In the genomic region with DNA sequence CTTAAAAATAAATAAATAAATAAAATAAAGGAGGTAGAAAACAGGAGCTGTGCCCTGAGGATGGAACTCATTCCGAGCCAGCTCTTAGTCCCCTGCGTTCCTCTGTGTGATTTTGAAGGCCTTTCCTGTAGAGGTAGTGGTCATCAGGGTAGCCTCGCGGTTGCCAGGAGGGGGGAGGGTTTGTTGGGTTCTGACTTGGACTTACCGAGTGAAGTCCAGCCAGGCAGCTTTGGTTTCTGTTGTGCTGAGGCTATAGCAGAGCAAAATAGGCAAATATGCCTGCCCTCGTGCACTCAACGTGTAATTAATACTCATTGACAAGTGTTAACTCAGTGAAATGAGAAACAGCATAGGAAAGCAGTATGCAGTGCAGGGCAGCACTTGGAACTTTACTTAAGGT, we compare ENCODE assay signal across 7 mouse cellular contexts.
DNase-seq lines count a peak whose midpoint lies in the region; ATAC-seq and TF ChIP-seq lines count a peak whose summit lies in the region.

No protein-coding gene starts in this region.

- H3ac ChIP-seq in myocyte (ENCODE audit: control insufficient read depth, insufficient read length), result no peak overlapping the region

- TF ChIP-seq POLR2A in myocyte (IDR thresholded peaks at IDR 0.05; ENCODE audit: insufficient read length, low read depth), result no peak

- DNase-seq in limb, embryonic 10.5 days (ENCODE audit: low spot score), result no peak
- DNase-seq in NIH3T3 (ENCODE audit: low read depth), result peak; percentile 46
- no peak for DNase-seq in hindbrain, postnatal 0 days (ENCODE audit: low spot score)
- no peak for DNase-seq in heart, postnatal 14 days
- no peak for DNase-seq in left cerebral cortex, adult 9 months (ENCODE audit: low spot score in 2 of 2)

- H3K4me2 ChIP-seq in limb, embryonic 15.5 days, result no peak overlapping the region
- H3K4me2 ChIP-seq in hindbrain, postnatal 0 days (ENCODE audit: low read depth, low read length), result no peak overlapping the region
- peak overlapping the region; percentile 96 for H3K4me2 ChIP-seq in myocyte (ENCODE audit: low read depth)

- H3K9me3 ChIP-seq in limb, embryonic 15.5 days, result no peaks in the 10 kb centered on the region
- H3K9me3 ChIP-seq in limb, embryonic 10.5 days (replicated peaks), result no peaks in the 10 kb centered on the region
- no peaks in the 10 kb centered on the region for H3K9me3 ChIP-seq in hindbrain, postnatal 0 days (ENCODE audit: low read length)

- no peaks in the 10 kb centered on the region for H3K27me3 ChIP-seq in limb, embryonic 15.5 days
- no peaks in the 10 kb centered on the region for H3K27me3 ChIP-seq in limb, embryonic 10.5 days (ENCODE audit: low read depth, poor library complexity, severe bottlenecking)
- no peaks in the 10 kb centered on the region for H3K27me3 ChIP-seq in hindbrain, postnatal 0 days (ENCODE audit: insufficient read depth, low read length)
- no peaks in the 10 kb centered on the region for H3K27me3 ChIP-seq in myocyte (ENCODE audit: control insufficient read depth, insufficient read depth, insufficient read length)

- H3K4me3 ChIP-seq in limb, embryonic 15.5 days, result no peak overlapping the region
- no peak overlapping the region for H3K4me3 ChIP-seq in limb, embryonic 10.5 days
- H3K4me3 ChIP-seq in hindbrain, postnatal 0 days (ENCODE audit: low read length), result no peak overlapping the region
- no peak overlapping the region for H3K4me3 ChIP-seq in myocyte

- peak overlapping the region; percentile 29 for H3K27ac ChIP-seq in limb, embryonic 15.5 days
- no peak overlapping the region for H3K27ac ChIP-seq in limb, embryonic 10.5 days
- H3K27ac ChIP-seq in hindbrain, postnatal 0 days, result peak overlapping the region; percentile 52; the same call in 1 of the 2 replicates

- H3K36me3 ChIP-seq in limb, embryonic 15.5 days, result peaks cover 16% of the 10 kb centered on the region
- H3K36me3 ChIP-seq in limb, embryonic 10.5 days, result peaks cover 52% of the 10 kb centered on the region
- no peaks in the 10 kb centered on the region for H3K36me3 ChIP-seq in hindbrain, postnatal 0 days (ENCODE audit: insufficient read depth, low read length)
- H3K36me3 ChIP-seq in myocyte (ENCODE audit: control insufficient read depth, insufficient read depth), result peaks cover 11% of the 10 kb centered on the region

- peaks cover 5% of the 10 kb centered on the region for H3K4me1 ChIP-seq in limb, embryonic 15.5 days
- H3K4me1 ChIP-seq in limb, embryonic 10.5 days, result peaks cover 4% of the 10 kb centered on the region; the same call in 1 of the 2 replicates
- 0 out of 2 replicates have a peak, but pooled peaks cover 7% of the 10 kb centered on the region for H3K4me1 ChIP-seq in hindbrain, postnatal 0 days (ENCODE audit: insufficient read depth, low read length)

- 73% methylated on average over 7 of the region's 7 CpGs for WGBS in limb, embryonic 15.5 days
- 86% methylated on average over 7 of the region's 7 CpGs for WGBS in limb, embryonic 10.5 days
- WGBS in hindbrain, postnatal 0 days, result 73% methylated on average over 7 of the region's 7 CpGs

- TF ChIP-seq CTCF in hindbrain, postnatal 0 days (IDR thresholded peaks at IDR 0.05; ENCODE audit: low read depth), result no peak

- ATAC-seq in limb, embryonic 15.5 days (ENCODE audit: insufficient number of reproducible peaks, low FRiP score, low TSS enrichment, low read depth), result no peak
- no peak for ATAC-seq in hindbrain, postnatal 0 days

- intact Hi-C loops in heart, postnatal 14 days (cut with DNase I), result no loop called here

- H3K79me2 ChIP-seq in myocyte (ENCODE audit: control insufficient read depth, insufficient read depth), result no peaks in the 10 kb centered on the region

- H3K9ac ChIP-seq in limb, embryonic 15.5 days, result no peak overlapping the region
- H3K9ac ChIP-seq in hindbrain, postnatal 0 days (replicated peaks; ENCODE audit: low read length), result no peak overlapping the region; the same call in 1 of the 2 replicates

TF ChIP-seq in myocyte, 11 proteins besides CTCF, POLR2A, EP300 and RAD21:
- TF ChIP-seq MAX (IDR thresholded peaks at IDR 0.05; ENCODE audit: low read depth) (no peak), MYOD1 (IDR thresholded peaks at IDR 0.05; ENCODE audit: control insufficient read depth in 1 of 3, insufficient read length in 2 of 3, low read depth in 2 of 3) (no peak), SRF (IDR thresholded peaks at IDR 0.05; ENCODE audit: control insufficient read depth, insufficient read length, low read depth) (no peak), CEBPB (IDR thresholded peaks at IDR 0.05; ENCODE audit: insufficient read depth, poor library complexity, severe bottlenecking) (no peak), REST (IDR thresholded peaks at IDR 0.05; ENCODE audit: insufficient read depth, insufficient read length) (no peak)
